Mouse (Mus musculus): Measurements from ENCODE around the gene Slc39a13. TPM values are rescaled to one million over a fixed set of nuclear protein-coding genes. Genes with fewer than 3 reads are reported as not detected.

Slc39a13 gene
- polyA plus RNA-seq, 1 experiment from 2014 or later, result 48.5 TPM

DNA sequence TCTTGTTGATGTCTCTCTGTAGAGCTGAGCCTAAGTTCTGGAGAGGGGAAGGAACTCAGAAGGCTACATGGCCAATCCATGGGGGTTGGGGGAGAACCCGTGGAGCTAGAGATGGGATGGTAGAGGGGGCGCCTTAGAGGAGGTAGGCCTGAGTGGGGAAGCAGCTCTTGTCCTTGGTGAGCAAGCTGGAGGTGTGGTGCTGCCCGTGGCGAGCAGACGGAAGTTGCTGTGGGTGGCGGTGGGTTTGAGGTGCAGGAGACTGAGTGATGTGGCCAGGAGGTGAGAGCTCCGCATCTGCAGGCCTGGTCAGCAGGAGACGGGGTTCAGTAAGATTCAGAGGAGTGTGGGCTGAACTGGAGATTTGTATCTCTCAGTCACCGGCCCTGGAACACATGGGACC is 17.2 kb upstream of the Slc39a13 start:
- Histone ChIP-seq H3K4me2 (no peak overlapping the region), H3K4me3 (replicated peaks) (no peak overlapping the region), H3K4me1 (peaks cover 5% of the 10 kb centered on the region; the same call in 1 of the 2 replicates), H3K27me3 (no peaks in the 10 kb centered on the region), H3K27ac (no peak overlapping the region), H3K9me3 (replicated peaks) (no peaks in the 10 kb centered on the region), H3K36me3 (no peaks in the 10 kb centered on the region), H3K9ac (no peak overlapping the region)
- ATAC-seq (replicated peaks; ENCODE audit: low FRiP score), result no peak
- 86% methylated on average over 9 of the region's 9 CpGs for WGBS

DNA sequence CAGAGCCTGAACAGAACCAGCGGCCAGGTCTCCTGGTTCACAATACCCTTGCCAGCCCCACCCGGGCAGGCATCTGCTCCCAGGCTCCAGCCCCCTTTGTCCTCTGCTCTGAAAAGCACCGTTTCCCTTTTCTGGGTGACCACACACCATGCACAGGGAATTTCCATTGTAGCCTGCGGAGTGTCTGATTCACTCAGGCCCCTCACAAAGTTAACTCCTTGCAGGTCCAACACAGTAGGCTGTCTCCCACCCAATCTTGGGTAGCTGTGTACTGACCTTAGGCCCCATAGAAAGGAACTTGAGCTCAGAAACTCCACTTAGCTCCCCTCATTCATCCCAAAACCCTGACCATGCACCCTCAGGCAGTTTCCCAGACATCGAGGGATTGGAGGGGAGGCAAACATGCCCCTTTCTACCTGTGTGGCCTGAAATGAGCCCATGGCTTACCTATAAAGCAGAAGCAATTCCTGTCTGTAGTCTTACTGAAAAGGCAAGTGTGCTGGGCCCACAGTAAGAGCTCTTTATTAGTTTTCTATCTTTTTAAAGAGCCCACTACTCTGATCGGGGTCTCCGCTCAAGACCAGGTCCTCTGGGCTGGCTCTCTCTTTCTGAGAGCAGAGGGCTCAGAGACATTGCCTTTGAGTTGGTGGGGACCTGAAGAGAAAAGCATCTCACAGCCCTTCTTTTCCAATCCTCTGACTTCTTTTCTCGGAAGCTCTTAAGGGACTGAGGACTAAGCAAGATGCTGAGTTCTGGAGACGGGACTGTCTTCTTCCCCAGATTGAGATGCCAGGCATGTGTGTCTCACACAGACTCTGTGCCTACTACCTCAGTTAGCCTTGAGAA is 16.4 kb upstream of the Slc39a13 start:
- no peak for ATAC-seq (replicated peaks; ENCODE audit: low FRiP score)
- Histone ChIP-seq H3K4me1 (peaks cover 5% of the 10 kb centered on the region; the same call in 1 of the 2 replicates), H3K36me3 (no peaks in the 10 kb centered on the region), H3K4me3 (replicated peaks) (no peak overlapping the region), H3K27ac (no peak overlapping the region), H3K9ac (no peak overlapping the region), H3K4me2 (no peak overlapping the region), H3K9me3 (replicated peaks) (no peaks in the 10 kb centered on the region), H3K27me3 (no peaks in the 10 kb centered on the region)
- 73% methylated on average over 9 of the region's 9 CpGs for WGBS

DNA sequence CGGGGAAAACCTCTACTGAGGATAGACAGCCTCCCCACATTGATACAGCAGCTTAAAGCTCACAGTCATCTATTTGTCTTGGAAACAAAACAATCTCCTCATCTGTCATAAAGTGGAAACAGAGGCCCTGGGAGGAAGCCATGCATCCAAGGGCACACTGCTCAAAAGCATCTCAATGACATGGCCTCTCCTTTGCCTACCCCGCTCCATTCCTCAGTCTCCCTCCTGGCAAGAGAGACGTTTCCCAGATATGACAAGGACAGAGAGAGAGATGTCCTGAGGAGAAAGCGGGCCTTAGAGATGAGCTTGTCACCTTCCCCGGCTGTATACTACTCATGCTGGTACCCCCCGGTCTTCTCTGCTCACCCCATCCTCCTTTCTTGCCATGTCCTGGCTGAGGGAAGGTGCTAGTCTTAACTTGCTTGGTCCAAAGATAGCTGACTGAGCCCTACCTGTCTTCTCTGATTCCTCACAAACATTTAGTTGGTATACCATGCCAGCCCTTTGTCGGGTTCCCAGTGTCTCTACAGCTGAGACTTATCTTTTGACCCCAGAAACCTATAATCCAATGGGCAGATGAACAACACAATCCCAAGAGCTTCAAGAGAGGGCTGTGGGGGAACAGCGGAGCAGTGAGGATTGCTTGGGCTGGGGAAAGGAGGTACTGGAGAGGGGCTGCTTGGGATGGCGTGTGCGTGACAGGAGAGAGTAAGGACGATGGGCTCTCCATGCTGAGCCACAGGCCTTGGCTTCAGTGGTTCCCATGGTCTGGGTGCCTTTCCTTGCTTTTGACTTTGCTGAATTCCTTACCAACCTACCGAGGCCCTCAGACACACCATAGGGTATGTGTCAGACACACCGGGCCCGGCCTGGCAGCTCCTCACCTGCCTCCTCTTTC is 15.5 kb upstream of the Slc39a13 start:
- no peak overlapping the region for H3K9ac ChIP-seq
- ATAC-seq (replicated peaks; ENCODE audit: low FRiP score), result no peak
- 91% methylated on average over 14 of the region's 14 CpGs for WGBS
- no peaks in the 10 kb centered on the region for H3K27me3 ChIP-seq
- no peaks in the 10 kb centered on the region for H3K36me3 ChIP-seq
- H3K4me3 ChIP-seq (replicated peaks), result no peak overlapping the region
- no peaks in the 10 kb centered on the region for H3K9me3 ChIP-seq (replicated peaks)
- H3K27ac ChIP-seq, result no peak overlapping the region
- H3K4me1 ChIP-seq, result peaks cover 5% of the 10 kb centered on the region; the same call in 1 of the 2 replicates
- no peak overlapping the region for H3K4me2 ChIP-seq

DNA sequence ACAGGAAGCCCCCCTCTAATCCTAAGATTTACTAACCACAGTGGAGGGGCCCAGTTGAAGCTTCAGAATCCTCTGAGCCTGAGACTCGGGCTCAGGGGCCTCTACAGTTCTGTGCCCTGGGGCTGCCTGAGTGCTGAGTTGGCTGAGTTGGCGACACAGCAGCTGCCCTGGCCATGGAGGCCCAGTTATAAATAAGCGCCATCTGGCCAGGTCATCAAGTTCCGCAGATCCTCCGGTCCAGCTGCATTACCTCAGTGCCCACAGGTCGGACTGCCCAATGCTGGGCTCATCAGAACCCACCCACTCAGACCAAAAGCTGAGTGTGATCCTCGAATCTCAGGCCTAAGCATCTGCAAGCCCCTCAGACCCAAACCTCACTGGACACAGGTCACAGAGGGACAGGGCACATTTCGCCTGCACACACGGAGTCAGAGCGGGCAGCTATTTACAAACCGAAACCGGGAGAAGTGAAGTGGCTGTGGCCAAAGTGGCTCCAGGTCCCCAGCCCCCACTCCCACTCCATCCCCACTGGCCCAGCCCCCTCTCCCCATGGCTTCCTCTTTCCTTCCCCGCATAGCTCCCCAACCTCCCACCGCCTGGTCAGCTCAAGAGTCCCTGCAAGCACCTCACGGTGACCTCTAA is 14.1 kb upstream of the Slc39a13 start:
- no peak for ATAC-seq (replicated peaks; ENCODE audit: low FRiP score)
- H3K9ac ChIP-seq, result no peak overlapping the region
- H3K27ac ChIP-seq, result no peak overlapping the region
- no peak overlapping the region for H3K4me3 ChIP-seq (replicated peaks)
- H3K9me3 ChIP-seq (replicated peaks), result no peaks in the 10 kb centered on the region
- peaks cover 5% of the 10 kb centered on the region for H3K4me1 ChIP-seq
- H3K27me3 ChIP-seq, result no peaks in the 10 kb centered on the region
- H3K36me3 ChIP-seq, result no peaks in the 10 kb centered on the region
- H3K4me2 ChIP-seq, result no peak overlapping the region
- WGBS, result 77% methylated on average over 15 of the region's 15 CpGs

DNA sequence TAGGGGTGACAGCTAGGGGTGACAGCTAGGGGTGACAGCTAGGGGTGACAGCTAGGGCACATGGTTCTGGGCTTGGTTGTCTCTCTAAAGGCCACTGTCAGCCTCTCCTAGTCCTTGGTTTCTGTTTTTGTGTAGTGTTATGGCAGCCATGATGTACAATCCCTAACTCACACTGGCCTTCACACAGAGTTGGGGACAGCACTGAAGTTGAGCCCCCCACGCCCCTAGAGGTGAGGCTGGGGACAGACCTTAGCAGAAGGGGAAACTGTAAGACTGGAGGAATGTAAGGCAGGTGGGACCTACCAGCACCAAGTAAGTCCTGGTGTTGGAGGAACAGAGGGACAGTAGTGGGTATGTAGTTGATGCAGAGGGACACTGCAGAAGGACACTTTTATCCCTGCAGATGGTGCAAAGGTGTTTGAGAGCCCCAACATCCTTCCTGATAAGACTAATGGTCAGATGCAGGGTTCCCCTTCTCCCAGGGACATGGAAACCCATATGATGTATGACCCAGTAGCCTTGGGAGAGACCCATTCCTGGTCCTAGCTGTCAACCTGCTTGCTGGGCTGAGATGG is 13.2 kb upstream of the Slc39a13 start:
- Histone ChIP-seq H3K27ac (no peak overlapping the region), H3K4me1 (peaks cover 13% of the 10 kb centered on the region), H3K4me3 (replicated peaks) (no peak overlapping the region), H3K27me3 (no peaks in the 10 kb centered on the region), H3K4me2 (no peak overlapping the region), H3K36me3 (no peaks in the 10 kb centered on the region), H3K9me3 (replicated peaks) (no peaks in the 10 kb centered on the region), H3K9ac (no peak overlapping the region)
- ATAC-seq (replicated peaks; ENCODE audit: low FRiP score), result no peak
- WGBS, result 78% methylated on average over 1 of the region's 1 CpGs

DNA sequence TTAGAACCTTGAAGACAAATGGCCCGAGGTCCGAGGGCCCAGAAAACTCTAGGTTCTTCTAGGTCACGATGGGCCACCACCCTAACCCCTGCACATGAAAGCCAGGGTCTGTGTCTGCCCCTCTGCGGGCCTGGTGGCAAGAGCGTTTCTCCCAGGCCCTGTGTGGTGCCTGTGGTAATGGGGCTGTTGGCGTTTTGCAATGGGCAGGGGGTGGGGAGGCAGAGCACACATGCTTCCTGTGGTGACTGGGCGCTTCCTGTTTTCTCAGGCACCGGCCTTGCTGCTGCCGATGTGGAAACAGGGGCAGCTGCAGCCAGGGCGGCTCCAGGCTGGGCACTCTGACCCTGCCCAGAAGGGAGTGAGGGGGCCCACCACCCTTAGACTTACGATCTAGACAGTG is 12.6 kb upstream of the Slc39a13 start:
- H3K4me3 ChIP-seq (replicated peaks), result no peak overlapping the region
- 61% methylated on average over 11 of the region's 11 CpGs for WGBS
- no peak overlapping the region for H3K9ac ChIP-seq
- no peak for ATAC-seq (replicated peaks; ENCODE audit: low FRiP score)
- H3K4me1 ChIP-seq, result peaks cover 19% of the 10 kb centered on the region
- H3K27me3 ChIP-seq, result no peaks in the 10 kb centered on the region
- no peak overlapping the region for H3K4me2 ChIP-seq
- H3K27ac ChIP-seq, result no peak overlapping the region
- no peaks in the 10 kb centered on the region for H3K36me3 ChIP-seq
- no peaks in the 10 kb centered on the region for H3K9me3 ChIP-seq (replicated peaks)

DNA sequence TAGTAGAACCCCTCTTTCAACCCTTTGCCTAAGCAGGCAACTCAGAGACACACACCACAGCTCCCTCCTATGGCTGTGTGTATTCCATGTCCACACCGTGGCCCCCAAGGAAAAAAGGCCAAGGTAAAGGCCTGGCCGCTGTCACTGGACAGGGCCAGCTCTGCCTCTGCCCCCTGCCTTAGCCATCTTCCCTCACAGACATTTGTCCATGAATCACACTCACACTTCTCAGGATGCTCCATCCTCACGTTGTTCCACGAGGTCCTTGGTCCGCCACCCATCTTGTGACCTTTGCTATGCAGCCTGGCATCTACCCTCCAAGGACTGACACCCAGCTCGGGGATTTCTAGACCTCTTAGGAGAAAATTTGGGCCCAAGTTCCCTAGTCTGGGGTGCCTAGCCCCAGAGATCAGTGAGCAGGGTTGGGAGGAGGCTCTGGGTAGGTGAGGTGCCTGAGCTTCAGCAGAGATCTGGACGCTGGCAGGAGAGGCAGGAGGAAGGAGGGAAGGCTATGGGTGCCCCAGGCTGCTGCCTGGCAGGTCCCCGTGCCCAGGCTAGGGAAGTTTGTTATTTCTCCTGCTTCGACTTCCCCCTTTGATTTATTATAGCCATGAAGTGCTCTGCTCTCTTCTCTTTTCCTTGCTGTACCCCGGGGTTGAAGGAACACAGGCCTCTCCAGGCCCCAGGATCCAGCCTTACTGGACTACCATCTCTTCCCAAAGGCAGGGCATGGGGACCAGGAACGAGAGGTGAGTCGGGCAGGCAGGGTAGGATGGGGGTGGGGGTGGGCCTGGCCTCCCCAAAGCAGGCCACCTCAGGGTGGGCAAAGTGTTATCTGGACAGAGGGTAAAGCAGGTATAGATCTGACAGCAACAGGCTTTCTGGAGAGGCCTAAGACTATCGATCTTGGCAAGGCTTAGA is 11.8 kb upstream of the Slc39a13 start, which contains the start of gene Spi1:
TSS of gene Spi1 (plus strand) at position 616 of the 921 bp plus-strand sequence.
- Histone ChIP-seq H3K4me1 (peaks cover 20% of the 10 kb centered on the region), H3K9ac (no peak within 1 kb of the TSS), H3K27ac (no peak within 1 kb of the TSS), H3K27me3 (no peaks in the 10 kb centered on the region), H3K4me3 (replicated peaks) (no peak within 1 kb of the TSS), H3K9me3 (replicated peaks) (no peaks in the 10 kb centered on the region), H3K4me2 (no peak within 1 kb of the TSS), H3K36me3 (no peaks in the 10 kb centered on the region)
- WGBS, result 72% methylated on average over 13 of the region's 13 CpGs
- ATAC-seq (replicated peaks; ENCODE audit: low FRiP score), result no peak

DNA sequence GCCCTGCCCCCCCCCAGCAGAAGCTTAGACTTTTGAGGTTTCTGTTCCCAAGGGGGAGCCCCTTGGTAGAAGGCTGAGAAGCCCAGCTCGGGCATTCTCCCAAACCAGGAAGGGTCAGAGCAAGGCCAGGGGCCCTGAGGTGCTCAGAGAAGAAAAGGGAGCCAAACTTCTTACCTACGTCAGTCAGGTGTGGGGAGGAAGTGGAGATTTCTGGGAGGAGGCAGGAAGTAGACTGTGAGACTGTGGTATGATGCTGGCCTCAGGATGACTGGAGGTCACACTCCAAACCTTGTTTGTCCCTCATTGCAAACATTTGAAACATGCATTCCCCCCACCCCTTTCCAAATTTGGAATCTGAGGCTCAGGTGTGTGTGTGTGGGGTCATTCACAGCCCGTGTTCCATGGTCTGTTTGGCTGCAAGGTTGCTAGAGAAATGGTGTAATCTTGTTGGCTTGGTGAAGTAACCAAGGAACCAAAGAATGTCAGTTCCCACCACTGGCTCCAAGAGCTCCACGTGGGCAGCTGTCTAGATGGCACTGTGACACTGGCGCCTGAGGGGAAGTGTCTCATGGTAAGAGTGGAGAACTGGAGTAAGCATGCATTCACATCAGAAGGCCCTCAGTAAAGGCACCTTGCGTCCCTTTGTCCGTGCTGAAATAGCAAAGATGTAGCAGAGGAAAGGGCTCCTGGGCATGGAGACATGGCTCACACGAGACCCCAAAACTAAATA is 10.7 kb upstream of the Slc39a13 start:
- no peak overlapping the region for H3K9ac ChIP-seq
- 83% methylated on average over 8 of the region's 8 CpGs for WGBS
- ATAC-seq (replicated peaks; ENCODE audit: low FRiP score), result no peak

DNA sequence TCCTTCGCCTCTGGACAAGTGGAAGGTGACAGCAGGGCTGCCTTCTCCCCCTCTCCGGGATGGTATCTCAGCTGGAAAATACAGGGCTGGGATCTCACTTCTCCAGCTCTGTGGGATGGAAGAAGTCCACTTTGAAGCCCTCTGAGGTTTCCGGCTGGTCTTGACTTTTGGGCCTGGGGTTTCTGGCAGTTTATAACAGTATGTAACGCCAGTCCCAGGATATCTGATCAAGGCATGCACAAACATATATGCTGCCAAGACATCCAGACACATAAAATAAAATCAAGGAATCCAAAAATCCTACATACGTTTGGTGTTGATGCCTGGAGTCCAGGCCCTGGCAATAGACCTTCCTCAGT is 8.8 kb upstream of the Slc39a13 start:
- no peaks in the 10 kb centered on the region for H3K36me3 ChIP-seq
- ATAC-seq (replicated peaks; ENCODE audit: low FRiP score), result no peak
- peak overlapping the region; percentile 51 for H3K4me3 ChIP-seq (replicated peaks)
- no peaks in the 10 kb centered on the region for H3K27me3 ChIP-seq
- no peaks in the 10 kb centered on the region for H3K9me3 ChIP-seq (replicated peaks)
- H3K4me2 ChIP-seq, result peak overlapping the region; percentile 92
- H3K4me1 ChIP-seq, result peaks cover 20% of the 10 kb centered on the region
- H3K9ac ChIP-seq, result peak overlapping the region; percentile 55
- 14% methylated on average over 5 of the region's 5 CpGs for WGBS
- 0 out of 2 replicates have a peak overlapping the region, but pooled peaks have one; percentile 2 for H3K27ac ChIP-seq

More for the DNA sequence above, 10.7 kb upstream of the Slc39a13 start:
- Histone ChIP-seq H3K36me3 (no peaks in the 10 kb centered on the region), H3K27me3 (no peaks in the 10 kb centered on the region), H3K9me3 (replicated peaks) (no peaks in the 10 kb centered on the region), H3K27ac (no peak overlapping the region), H3K4me1 (peaks cover 20% of the 10 kb centered on the region), H3K4me2 (no peak overlapping the region), H3K4me3 (replicated peaks) (no peak overlapping the region)

DNA sequence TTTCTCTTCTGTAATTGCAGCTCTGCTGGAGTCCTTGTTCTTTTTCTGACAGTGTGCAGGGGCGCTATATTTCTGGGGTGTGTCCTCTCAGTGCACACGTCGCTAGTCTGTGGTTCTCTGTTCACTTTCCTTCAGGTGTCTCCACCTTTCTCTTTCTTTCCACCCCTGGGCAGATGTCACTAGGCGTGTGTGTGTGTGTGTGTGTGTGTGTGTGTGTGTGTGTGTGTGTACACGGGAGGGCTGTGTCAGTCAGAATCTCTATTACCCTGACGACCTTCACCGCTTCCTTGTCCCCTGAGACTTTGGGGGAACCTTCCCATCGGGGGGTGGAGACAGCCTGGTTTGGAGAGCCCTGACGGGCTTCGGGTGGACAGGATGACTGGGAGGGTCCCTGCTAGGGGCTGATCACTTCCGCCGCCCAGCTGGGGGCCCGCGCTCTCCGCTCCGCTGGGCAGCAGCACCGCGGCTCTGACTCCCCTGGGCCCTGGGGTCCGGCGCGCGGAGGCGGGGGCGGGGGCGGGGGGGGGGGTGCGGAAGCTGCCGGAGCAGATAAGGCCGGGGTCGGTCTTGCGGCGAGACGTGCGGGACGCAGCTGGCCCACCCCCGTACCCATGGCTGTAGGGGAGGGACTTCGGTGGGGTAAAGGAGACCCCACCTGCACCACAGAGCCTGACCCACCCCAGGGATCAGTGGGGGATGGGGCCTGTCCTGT is 8.3 kb upstream of the Slc39a13 start:
- Histone ChIP-seq H3K27ac (peak overlapping the region; percentile 2; the same call in 1 of the 2 replicates), H3K36me3 (no peaks in the 10 kb centered on the region), H3K4me1 (peaks cover 20% of the 10 kb centered on the region)

More for the DNA sequence above, 8.3 kb upstream of the Slc39a13 start:
- WGBS, result under 1% methylated on average over 21 of the region's 36 CpGs
- Histone ChIP-seq H3K9me3 (replicated peaks) (no peaks in the 10 kb centered on the region), H3K9ac (peak overlapping the region; percentile 55), H3K4me2 (peak overlapping the region; percentile 92), H3K4me3 (replicated peaks) (peak overlapping the region; percentile 51), H3K27me3 (no peaks in the 10 kb centered on the region)
- ATAC-seq (replicated peaks; ENCODE audit: low FRiP score), result peak; percentile 83
